Mouse (Mus musculus) monocyte, adult 59 days (primary cell): ENCODE results near the gene Tcte1. TPM values are rescaled to one million over a fixed set of nuclear protein-coding genes. Genes with fewer than 3 reads are reported as not detected.

ENCODE experiments used
- total RNA-seq, 2 experiments: library from RNA; stranded (reverse); gene quantifications; one replicate each; pipeline ENCODE4 v1.2.4; 2023

Tcte1 gene
- total RNA-seq: not detected

GRCm38 (mm10) chr17:45523263-45523662, at the start of gene Tcte1:
Gene Tcte1, plus strand, starts transcription at chr17:45523434.

GRCm38 (mm10) chr17:45474669-45475465, 48.4 kb upstream of the Tcte1 start, which contains the start of gene Spats1:
Gene Spats1, minus strand, starts transcription at chr17:45475415.

DNA sequence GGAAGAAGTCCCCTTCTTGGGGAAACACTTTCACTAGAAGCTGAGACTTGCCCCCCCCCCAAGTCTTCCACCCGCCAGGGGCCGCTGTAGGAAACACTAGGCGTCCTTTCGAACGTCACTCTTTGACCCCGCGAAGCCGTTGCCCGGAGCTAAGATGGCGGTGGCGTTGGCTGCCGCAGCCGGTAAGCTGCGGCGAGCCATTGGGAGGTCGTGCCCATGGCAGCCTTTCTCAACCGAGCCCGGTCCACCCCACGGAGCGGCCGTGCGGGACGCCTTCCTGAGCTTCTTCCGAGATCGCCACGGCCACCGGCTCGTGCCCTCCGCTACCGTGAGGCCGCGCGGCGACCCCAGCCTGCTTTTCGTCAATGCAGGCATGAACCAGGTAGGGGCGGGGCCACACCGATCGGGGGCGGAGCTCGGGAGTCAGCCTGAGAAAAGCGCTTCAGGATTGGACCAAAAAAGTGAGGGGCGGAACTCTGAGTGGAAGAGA, 16.5 kb upstream of the Tcte1 start, which contains the start of gene Aars2:
Aars2 (plus strand) TSS at position 142 of the 490 bp plus-strand sequence.

GRCm38 (mm10) chr17:45549617-45550181, 26.5 kb downstream of the Tcte1 start, which contains the start of gene Tmem151b:
Gene Tmem151b, minus strand, starts transcription at chr17:45549677.

GRCm38 (mm10) chr17:45555452-45556106, 32.3 kb downstream of the Tcte1 start, which contains the start of gene Nfkbie:
Gene Nfkbie, plus strand, starts transcription at chr17:45555703.

GRCm38 (mm10) chr17:45563655-45564530, 40.7 kb downstream of the Tcte1 start, which contains the start of gene Slc35b2:
Gene Slc35b2, plus strand, starts transcription at chr17:45563874.

DNA sequence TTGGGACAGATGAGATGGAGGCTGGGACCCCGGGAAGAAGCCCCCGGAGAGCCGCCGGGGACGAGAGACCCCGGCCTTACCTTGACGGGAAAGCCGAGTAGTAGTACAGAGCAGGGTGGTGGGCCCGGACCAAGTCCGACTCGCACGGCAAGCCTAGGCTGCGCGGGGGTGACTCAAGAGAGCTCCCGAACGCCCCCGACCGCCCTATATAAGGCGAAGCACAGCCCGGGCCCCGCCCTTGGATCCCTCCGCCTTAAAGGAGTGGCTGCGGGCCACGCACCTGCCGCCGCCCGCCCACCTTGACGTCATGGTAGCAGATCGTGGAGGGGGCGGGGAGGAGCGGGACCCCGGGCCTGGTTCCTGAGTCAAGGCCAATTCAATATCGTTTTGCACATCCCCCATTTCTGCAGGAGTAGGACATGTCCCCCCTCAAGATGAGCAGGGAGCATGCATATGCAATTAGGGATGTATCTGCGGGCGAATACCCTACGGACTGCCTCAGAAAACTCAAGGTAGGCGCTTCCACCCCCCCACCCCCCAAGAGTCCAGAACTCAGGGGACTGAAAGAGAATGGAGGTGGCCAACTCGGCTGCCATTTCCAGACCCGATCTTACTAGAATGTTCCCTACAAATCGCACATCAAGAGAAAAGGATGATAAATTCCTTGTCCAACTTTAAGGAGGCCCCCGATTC, 50.0 kb downstream of the Tcte1 start, which contains the start of gene Hsp90ab1:
Hsp90ab1 (minus strand) TSS at position 185 of the 693 bp plus-strand sequence.

Other genes starting within 250 kb of the Tcte1 start
- 10 to 100 TPM; 77.3 to 78.2 TPM for gene Cdc5l, start 89.7 kb upstream of the Tcte1 start, total RNA-seq
- not detected for gene Spats1, start 48.0 kb upstream of the Tcte1 start, total RNA-seq
- gene Aars2, start 16.6 kb upstream of the Tcte1 start, total RNA-seq: 1 to 10 TPM; 8.9 TPM
- under 1 TPM; 0.09 to 0.18 TPM for gene Tmem151b, start 26.2 kb downstream of the Tcte1 start, total RNA-seq
- gene Nfkbie, start 32.3 kb downstream of the Tcte1 start, total RNA-seq: 100 to 1,000 TPM; 172 to 190 TPM
- gene Slc35b2, start 40.4 kb downstream of the Tcte1 start, total RNA-seq: 10 to 100 TPM; 74.0 to 90.3 TPM
- 100 to 1,000 TPM; 744 to 768 TPM for gene Hsp90ab1, start 49.8 kb downstream of the Tcte1 start, total RNA-seq
- 100 to 1,000 TPM; 103 to 113 TPM for gene Slc29a1, start 76.2 kb downstream of the Tcte1 start, total RNA-seq
- gene Mymx, start 78.7 kb downstream of the Tcte1 start, total RNA-seq: not detected
- gene Capn11, start 135.9 kb downstream of the Tcte1 start, total RNA-seq: 1 to 10 TPM; 1.2 to 2.0 TPM
- gene Mrpl14, start 162.9 kb downstream of the Tcte1 start, total RNA-seq: 10 to 100 TPM; 47.5 to 51.1 TPM
- gene Tmem63b, start 163.5 kb downstream of the Tcte1 start, total RNA-seq: 10 to 100 TPM; 34.6 to 34.9 TPM
- gene 1600014C23Rik, start 210.4 kb downstream of the Tcte1 start, total RNA-seq: not detected